Mouse (Mus musculus) adrenal gland, postnatal 36 days (tissue): Measurements from ENCODE around the gene Gm21970. TPM values are rescaled to one million over a fixed set of nuclear protein-coding genes. Genes with fewer than 3 reads are reported as not detected.

Experiments
- DNase-seq, 2 experiments: peaks; one replicate each; pipeline ENCODE4 v3.0.0; 2021; ENCODE audit warnings: mixed read lengths in 1 of 2
- total RNA-seq, 2 experiments: library from RNA; stranded (reverse); gene quantifications; 2 replicates each; pipeline ENCODE4 v1.2.3; 2021

Gm21970 gene
- total RNA-seq, 2 experiments from 2014 or later = not detected

DNA sequence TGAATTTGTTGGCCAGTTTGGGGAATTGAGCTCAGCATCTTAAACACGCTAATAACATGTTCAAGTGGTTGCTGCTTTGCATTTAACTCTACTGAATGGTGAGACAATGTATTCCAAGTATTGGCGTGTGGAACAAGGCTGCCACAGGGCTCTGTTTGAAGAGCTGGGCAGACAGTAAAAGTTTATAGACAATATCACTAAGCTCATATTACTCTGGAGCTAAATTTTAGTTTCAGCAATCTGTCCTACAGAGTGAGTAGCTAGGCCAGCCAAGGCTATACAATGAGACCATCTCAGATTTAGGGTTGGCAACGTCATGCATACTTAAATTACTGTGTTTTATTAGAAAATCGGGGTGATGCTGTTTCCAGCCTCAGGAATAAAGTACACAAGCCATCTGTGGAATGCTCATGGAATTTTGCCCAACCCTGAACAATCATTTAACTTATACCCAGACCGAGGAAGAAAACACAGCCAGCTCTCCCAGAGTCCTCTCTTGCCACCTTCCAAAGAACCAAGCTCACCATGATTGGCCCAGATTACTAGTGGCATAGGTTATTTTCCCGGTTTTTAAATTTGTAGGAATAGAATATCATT is 10.1 kb downstream of the Gm21970 start:
- DNase-seq = no peak

DNA sequence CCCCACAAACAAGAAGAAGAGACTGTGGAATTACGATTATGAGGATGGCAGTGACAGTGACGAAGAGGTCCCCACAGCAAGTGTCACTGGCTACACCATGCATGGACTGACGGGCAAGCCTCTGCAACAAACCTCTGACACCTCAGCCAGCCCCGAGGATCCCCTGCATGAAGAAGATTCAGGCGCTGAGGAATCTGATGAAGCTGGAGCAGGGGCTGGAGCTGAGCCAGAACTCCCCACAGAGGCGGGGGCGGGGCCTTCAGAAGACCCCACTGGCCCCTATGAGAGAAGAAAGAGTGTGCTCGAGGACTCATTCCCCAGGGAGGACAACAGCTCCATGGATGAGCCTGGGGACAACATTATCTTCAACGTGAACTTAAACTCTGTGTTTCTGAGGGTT is 12.3 kb downstream of the Gm21970 start:
- DNase-seq = no peak

DNA sequence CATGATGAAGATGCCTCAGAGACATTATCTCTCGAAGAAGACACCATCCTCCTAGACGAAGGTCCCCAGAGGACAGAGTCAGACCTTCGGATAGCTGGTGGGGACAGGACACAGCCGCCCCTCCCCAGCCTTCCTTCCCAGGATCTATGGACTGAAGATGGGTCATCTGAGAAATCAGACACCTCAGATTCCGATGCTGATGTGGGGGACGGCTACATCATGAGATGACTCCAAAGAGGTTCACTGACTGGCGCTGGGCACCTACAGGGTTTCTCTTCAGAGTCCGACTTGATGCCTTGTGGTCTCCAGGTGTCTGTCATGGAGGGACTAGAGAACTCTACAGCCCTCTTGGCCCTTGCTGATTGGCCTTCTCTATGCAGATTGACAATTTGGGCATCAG is 12.7 kb downstream of the Gm21970 start:
- no peak for DNase-seq

DNA sequence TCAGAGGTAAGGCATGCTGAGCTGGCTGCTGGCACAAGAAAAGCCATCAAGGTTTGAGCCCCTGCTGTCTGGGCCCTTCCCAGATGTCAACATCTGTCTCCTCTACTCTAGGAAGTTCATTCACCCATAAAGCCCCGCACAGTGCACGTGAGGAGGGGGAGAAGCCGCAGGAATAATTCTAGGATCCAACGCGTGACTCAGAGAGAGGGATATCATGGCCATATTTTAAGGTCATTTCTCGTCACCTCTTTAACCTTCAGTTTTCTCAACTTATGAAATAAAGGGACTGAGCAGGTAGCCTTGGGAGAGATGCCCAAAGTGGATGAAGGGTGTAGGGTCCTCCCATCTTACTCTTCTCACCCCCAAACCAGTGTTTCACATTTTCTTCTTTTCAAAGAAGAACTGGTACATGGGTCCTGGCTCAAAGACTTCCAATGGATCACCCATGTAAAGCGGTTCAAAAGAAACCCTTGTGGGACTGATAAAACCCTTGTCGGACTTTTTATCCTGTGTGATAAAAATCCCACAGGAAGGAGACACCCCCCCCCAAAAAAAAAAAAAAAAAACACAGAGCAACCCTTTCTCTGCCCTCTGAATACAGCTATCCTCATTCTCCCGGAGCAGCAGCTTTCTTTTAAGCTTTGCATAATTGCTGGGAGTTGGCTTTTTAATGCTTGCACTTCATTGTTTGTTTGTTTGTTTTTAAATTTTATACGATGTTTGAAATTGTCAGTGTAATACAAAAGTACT is 13.5 kb downstream of the Gm21970 start:
- DNase-seq = no peak

DNA sequence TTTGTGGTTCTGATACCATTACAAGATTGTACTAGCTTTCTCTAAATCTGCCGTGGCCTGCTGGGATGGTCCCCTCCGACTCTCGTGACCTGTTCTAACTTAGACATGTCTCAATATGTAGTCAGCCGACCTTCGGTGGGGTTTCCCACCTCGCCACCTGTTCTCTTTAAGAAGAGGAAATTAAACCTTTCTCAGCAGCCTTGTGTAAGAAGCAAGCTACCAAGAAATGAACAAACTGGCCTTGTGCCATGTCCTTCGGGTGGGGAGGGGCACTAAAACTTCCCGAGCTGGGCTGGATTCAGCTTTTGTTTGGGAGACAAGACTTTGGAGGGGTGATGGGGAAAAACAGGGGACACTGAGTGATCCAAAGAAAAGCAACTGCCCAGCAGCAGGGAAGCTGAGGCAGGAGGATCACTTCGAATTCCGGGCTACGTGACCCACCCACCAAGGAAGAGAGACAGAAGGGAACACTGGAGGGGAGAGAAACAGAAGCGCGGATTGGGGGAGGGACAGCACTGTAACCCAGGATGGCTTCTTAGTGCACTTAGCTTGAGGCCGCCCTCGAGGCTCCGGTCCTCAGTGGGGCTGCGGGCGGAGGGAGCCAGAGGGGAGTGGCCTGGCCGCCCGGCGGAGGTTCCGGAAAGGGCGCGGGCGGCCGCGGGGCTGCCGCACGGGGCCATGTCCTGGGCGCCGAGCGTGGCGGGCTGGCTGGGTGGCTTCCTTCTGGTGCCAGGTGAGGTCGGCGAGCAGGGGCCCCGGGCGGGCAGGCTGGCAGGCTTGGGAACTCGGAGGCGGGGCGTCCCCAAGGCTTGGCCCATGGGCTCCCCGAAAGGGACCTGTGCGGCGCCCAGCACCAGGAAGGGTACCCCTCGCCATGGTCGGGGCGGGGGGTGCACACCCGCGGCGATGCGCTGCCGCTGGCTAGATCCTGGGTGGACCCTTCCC is 14.4 kb downstream of the Gm21970 start, which contains the start of gene Il10rb:
Gene Il10rb, plus strand, starts transcription at position 525 of the 945 bp plus-strand sequence.
- DNase-seq = peak; percentile 89 to 92

DNA sequence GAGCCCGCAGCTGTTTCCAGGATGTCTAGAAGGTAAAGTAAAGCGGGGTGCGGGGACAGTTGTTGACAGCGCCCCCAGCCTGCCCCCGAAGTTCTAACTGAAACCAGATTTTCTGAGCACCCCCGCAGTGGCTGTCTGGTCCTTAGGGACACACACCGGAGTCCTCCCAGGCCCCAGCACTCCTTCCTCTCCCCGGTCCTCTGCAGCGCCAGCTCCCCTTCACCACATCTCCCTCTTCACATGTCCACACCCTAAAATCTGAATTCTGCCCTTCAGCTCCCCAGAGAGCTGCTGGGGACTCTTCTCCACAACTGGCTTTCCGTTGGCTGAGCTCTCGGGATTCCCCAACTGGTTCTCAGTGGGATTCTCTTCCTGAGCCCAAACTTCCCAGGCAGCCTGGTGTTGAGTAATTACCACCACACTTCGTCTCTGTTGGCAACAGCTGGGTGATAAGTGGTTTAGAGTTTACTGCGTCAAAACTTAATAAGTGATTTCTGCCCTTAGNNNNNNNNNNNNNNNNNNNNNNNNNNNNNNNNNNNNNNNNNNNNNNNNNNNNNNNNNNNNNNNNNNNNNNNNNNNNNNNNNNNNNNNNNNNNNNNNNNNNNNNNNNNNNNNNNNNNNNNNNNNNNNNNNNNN is 15.2 kb downstream of the Gm21970 start:
- peak; percentile 52 to 63 for DNase-seq

DNA sequence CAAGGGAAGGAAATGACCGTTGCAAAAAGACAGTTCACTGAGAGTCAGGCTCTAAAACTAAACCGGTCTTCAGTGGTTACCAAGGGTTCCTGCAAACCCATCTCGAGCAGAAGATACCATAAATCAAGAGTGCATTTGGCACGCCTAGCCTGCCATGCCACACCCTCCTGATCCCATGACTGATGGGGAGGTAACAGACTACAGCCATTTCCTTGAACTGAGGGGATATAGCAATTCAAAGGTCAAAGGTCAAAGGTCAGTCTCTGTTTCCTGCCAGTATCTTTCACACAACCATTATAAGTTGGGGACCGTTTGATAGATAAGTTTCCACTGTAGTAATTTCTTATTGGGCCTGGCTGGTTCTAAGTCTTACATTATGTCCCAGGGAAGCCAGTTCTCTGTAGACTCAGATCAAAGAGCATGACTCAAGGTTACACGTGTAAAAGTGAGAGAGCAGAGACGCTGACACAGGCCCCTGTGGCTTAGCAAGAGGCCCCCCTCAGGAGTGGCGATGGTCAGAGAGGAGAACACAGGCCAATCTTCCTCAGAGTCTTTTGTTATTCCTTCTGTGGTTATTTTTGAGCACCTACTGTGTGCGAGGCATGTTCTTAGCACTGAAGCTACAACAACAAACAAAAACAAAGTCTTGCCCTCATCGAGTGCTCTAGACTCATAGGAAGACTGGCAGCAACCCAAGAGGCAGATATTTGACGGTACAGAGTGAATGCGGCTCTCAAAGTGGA is 21.8 kb downstream of the Gm21970 start:
- DNase-seq = peak; percentile 63 to 64

DNA sequence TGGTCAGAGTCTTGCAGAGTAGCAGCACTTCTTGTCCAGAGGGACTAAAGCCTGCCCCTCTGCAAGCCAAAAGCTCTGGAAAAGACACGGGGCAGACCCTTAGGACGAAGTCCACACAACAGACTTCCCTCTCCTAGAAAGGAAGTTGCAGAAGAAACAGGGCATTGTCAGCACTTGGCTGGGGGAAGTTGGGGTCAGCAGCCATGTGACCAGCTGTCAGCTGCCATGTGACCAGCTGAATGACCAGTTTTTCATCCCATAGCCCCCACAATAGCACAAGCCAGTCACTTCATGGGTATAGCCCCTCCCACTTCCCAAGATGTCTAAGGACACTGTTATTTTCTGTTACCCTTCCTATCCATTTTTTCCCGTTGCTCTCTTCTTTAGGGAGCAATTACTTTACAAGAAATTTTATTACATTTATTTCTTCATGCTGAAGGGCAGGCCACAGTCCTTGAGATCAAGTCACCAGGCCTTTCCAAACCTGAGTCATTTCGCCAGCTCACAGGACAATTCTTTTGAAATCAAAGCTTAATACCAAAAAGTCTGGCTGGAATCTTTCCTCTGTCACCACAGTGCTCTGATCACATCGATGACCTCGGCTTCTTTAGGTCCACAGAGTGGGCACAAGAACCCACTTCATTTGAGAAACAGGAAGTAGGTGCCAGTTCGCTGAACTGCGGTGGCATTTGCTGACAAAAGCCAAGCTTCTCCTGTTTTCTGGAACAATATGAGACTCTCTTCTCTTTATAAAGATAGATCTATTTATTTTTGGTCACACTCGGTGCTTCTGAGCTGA is 24.1 kb downstream of the Gm21970 start:
- peak; percentile 65 to 74 for DNase-seq

DNA sequence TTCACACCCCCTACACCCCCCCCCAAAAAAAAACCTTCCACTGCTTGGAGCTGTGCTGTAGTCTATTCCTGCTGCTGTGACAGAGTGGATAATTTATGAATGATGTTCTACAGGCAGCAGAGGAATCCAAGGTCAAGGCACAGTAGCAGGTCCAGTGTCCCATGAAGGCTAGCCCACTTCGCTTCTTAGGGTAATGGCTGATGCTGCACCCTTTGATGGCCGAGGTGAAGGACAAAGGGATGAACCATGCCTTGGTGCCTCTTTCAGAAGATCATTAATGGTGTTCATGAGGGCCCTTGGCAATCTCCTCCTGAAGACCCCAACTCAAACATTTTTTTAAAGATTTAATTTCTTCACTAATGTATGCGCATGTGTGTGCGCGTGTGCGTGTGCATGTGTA is 24.8 kb downstream of the Gm21970 start:
- no peak for DNase-seq

DNA sequence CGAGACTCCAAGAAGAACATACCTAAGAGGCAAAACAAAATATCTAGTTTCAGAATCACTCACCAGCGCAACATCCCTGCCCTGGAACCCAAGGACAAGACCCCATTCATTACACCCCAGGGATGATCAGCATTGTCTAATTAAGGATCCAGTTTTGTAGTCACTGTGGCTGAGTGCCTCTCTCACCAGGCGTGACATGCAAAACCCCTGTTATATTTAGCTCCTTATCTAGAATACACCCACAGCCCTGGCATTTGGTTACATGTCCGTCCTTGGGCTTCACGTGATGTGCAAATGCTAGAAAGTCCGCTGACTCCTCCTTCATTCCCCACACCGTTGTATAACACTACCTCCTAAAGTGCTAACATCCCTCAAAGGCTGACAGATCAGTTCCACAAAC is 25.4 kb downstream of the Gm21970 start:
- DNase-seq = peak in 1 of 2 experiments; percentile 59

DNA sequence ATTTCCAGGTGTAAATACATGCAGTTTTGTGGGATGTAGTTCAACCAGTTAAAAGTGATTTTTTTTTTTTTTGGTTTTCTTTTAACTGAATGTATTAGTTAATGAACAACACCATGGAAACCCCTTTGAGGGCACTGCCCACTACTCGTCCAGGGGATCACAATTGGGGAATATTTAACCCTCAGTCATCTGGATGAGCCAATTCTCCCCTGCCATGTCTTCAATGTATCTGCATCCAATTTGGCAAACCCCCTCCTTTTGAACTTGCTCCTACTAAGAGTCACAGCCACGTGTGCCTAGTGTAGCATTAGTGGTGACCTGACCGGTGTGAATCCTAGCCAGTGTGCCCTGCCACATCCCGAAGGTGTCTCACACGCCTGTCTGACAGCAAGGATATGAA is 27.0 kb downstream of the Gm21970 start:
- no peak for DNase-seq

DNA sequence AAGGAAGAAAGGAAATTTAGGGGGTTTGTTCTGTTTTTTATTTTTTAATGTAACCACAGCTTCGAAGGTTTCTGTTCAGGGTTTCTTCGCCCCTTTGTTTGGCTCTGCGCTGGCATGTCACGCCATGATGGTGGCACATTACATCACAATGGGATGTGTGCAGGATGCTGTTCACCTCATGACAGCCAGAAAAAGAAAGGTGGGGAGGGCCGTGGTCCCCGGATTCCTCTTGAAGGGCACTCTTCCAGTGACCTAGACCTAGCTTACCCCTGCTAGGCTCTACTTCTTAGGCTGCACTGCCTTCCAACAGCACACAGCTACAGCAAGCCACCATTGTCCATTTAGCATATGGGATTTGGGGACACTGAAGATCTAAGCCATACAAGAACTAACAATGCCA is 34.3 kb downstream of the Gm21970 start:
- DNase-seq = no peak

DNA sequence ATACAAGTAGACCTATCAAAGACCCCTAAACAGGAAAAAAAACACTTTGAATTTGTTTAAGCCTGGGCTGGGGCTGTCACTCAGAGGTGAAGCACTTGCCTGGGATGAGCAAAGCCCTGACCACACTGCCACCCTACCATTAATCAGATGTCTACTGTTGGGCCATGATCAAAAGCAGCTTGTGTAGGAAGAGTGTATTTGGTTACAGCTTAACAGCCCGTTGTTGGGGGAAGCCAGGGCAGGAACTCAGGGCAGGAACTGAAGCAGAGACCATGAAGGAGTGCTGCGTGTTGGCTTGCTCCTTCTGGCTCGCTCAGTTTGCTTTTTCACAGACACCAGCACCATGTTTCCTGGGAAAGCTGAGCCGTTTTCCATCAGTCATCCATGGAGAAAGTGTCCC is 35.1 kb downstream of the Gm21970 start:
- no peak for DNase-seq

DNA sequence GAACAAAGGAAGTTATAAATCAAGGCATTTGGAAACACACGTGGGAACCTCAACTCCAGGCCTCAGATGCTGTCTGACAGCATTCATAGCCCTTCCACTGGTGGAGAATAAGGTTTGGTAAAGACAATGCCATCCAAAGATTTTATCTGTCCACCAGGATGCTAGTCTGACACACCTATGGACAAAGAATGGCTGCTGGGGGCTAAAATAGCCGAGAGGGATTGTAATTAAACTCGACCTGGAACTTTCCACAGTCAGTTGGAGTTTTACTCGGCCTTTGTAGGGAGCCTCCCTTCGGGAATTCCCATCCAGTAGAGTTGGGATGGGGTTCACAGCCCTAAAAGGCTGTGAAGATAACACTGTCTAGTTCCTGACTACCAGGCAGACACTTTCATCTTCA is 35.9 kb downstream of the Gm21970 start:
- DNase-seq = no peak

DNA sequence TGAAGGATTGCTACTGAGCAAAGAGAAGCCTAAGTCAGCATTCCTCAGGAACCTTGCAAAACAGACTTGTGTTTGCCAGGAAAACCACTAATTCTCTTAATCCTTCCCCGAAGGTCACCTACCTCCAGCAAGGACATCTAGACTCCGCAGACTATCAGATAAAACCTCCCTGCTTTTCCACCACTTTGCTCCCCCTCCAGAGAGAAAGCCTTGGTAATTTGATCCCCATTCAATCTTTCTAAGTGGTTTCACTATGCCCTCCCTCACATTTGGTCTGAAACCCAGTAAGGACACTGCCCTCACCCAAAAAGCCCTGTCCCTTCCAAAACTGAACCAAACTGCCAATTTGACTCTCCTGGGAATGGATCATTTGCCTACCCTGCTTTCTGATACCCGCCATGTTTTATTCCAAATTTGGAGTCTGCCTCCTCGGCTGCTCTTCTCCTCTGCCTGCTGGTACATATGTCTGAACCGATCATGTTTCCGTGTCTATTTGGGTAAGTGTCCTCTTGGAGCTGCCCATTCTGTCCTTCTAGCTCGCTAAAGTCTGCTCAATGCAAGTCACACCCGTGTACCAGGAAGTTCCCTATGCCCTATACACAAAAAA is 36.8 kb downstream of the Gm21970 start:
- DNase-seq = peak in 1 of 2 experiments; percentile 31

DNA sequence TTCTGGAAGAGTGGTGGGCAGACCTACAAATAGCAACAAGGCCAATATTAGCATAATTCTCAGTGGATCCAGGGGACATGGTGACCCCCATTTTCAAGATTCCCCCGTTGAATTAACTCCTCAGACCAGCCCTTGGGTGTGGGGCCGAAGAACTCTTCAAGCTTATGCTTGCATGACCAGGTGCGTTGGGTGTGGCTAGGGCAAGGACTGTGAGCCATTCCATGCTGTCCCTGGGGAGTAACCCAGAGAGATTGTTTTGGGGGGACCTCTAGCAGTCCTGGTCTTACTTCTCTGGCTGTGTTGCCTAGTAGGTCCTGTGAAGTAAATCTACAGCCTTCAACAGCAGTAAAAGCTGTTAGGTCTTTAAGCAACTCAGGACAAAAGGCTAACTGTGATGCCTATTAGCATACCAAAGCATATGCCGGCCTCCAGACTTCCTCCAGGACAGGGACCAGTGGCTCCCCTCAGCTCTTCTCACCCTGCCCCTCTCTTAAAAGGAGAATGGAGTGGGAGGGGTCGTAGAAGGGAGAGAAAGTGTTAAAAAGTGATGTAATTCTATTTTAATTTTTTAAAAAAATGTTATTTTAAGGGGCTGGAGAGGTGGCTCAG is 41.3 kb downstream of the Gm21970 start:
- DNase-seq = no peak

DNA sequence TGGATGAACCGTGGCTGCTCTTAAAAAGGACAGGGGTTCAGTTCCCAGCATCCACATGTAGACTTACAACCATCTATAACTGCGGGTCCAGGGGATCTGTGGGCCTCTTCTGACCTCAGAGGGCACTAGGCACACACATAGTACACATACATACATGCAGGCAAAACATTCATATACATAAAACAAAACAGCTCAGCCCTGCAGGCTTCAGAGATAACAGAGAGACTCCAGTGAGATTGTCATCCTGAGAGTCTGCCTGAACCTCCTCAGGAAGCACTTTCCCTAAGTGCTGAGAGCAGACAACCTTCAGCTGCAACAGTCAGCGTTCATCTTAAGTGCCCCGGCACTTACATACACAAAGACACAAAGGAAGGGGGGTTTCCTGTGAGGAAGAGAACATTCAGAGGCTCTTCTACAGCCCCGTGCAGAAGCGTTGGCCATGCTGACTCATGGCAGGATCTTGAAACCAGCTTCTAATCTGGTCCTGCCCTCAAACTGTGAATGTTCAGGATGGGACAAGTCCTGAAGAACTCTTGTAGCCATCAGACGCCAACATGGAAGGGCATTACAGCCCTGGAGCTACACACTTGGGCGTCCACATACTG is 41.9 kb downstream of the Gm21970 start:
- no peak for DNase-seq

DNA sequence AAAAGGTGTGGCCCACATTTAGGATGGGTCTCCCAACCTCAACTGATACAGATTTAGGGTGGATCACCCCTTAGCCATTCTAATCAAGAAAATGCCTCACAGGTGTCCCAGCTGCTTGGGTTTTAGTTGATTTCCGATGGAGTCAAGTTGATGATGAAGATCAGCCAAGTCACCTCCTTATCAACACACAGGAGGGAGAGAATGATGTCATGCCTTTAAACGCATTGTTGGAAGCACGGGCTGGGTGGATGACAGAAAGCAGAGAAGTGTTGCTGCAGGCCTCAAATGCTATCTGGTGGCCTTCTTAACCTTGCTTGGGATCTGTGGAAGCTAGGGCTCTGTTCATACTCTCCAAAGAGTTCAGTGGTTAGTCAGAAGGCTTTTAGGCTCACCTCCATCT is 42.6 kb downstream of the Gm21970 start:
- no peak for DNase-seq

DNA sequence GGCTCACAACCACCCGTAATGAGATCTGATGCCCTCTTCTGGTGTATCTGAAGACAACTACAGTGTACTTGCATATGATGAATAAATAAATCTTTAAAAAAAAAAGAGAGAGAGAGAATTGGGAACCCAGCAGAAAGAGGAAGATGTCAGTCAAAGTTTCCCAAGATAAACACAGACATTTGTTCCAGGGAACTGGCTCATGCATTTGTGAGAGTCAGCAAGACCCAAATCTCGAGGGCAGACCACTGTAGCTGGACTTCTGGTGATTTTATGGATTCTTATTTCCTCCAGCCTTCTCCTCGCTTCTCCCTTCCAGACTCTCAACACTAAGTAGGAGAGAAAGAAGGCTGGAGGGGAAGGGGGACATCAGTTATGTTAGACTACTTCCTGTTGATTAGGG is 46.6 kb downstream of the Gm21970 start:
- no peak for DNase-seq
